Mouse (Mus musculus) spleen, adult 2 months (tissue): Measurements from ENCODE around the gene Col8a1. TPM values are rescaled to one million over a fixed set of nuclear protein-coding genes. Genes with fewer than 3 reads are reported as not detected.
A peak's percentile ranks its signal among the peaks of the same experiment; 100 is the strongest.

ENCODE experiments used
- DNase-seq, 2 experiments: peaks; one replicate each; pipeline versions ENCODE4 v3.0.0 to v3.0.0-alpha.2; 2012 to 2021; ENCODE audit warnings: low spot score in 2 of 2, low read depth in 1 of 2
- H3K27ac ChIP-seq: fragments of 200-500 bp; 2 replicates; pipeline ENCODE4 v1.5.1; 2012; ENCODE audit warnings: low read length, inconsistent platforms; ENCODE audit not compliant: insufficient read depth
- H3K27me3 ChIP-seq: fragments of 200-500 bp; 2 replicates; pipeline ENCODE4 v1.6.1; 2012; ENCODE audit warnings: mild to moderate bottlenecking, moderate library complexity, low read length, inconsistent platforms; ENCODE audit not compliant: control insufficient read depth, insufficient read depth
- H3K36me3 ChIP-seq: fragments of 200-500 bp; 2 replicates; pipeline ENCODE4 v1.6.1; 2012; ENCODE audit warnings: mild to moderate bottlenecking, low read length, inconsistent platforms; ENCODE audit not compliant: control insufficient read depth, insufficient read depth
- H3K4me1 ChIP-seq: fragments of 200-500 bp; 2 replicates; pipeline ENCODE4 v1.6.1; 2011; ENCODE audit warnings: inconsistent platforms; ENCODE audit not compliant: control insufficient read depth, insufficient read depth, insufficient read length
- H3K4me3 ChIP-seq: fragments of 200-500 bp; 2 replicates; pipeline ENCODE4 v1.5.1; 2011; ENCODE audit warnings: mild to moderate bottlenecking, inconsistent platforms; ENCODE audit not compliant: insufficient read depth, insufficient read length; ENCODE audit errors: extremely low read depth
- CTCF ChIP-seq: fragments of 200-500 bp; IDR thresholded peaks from 2 replicates; pipeline ENCODE4 v1.5.1; 2011; ENCODE audit warnings: mild to moderate bottlenecking, inconsistent platforms; ENCODE audit not compliant: insufficient read depth, insufficient read length, insufficient replicate concordance; ENCODE audit errors: extremely low read depth
- POLR2A ChIP-seq: fragments of 200-500 bp; IDR thresholded peaks from 2 replicates; pipeline ENCODE4 v1.6.1; 2011; ENCODE audit warnings: low read depth, low read length, inconsistent platforms
- WGBS: fragments of 180-500 bp; shearing (Covaris S2); methylation state at CpG from one replicate; pipeline ENCODE4 v1.1.7; 2018; 5-methylcytosine and 5-hydroxymethylcytosine counted together
- polyA plus RNA-seq: library from polyadenylated mRNA; depleted of rRNA; stranded (reverse); fragments of >200 nt; gene quantifications from 2 replicates; pipeline ENCODE4 v1.2.3, GENCODE M21; 2012; rRNA removed

Gene Col8a1
- polyA plus RNA-seq, 1 experiment = 0.20 TPM

- WGBS = 44% methylated on average over 7 of the region's 7 CpGs
- peak in 1 of 2 experiments; percentile 5 for DNase-seq
- H3K4me3 ChIP-seq = no peak overlapping the region
These were observed 160.9 kb downstream of the Col8a1 start for GRCm38 (mm10) chr16:57593422-57594157.

GRCm38 (mm10) chr16:57585201-57585600, 169.3 kb downstream of the Col8a1 start:
- 15% methylated on average over 3 of the region's 3 CpGs for WGBS
- Histone ChIP-seq H3K4me1 (no peaks in the 10 kb centered on the region), H3K36me3 (no peaks in the 10 kb centered on the region), H3K27me3 (no peaks in the 10 kb centered on the region), H3K4me3 (no peak overlapping the region), H3K27ac (no peak overlapping the region)
- TF ChIP-seq POLR2A = no peak
- TF ChIP-seq CTCF = no peak
- no peak for DNase-seq

More at GRCm38 (mm10) chr16:57593422-57594157, 160.9 kb downstream of the Col8a1 start:
- TF ChIP-seq CTCF (0 out of 2 replicates have a peak, but pooled peaks have one; percentile 22), POLR2A (no peak)
- Histone ChIP-seq H3K27me3 (no peaks in the 10 kb centered on the region), H3K4me1 (no peaks in the 10 kb centered on the region), H3K36me3 (no peaks in the 10 kb centered on the region), H3K27ac (no peak overlapping the region)

GRCm38 (mm10) chr16:57582008-57582407, 172.5 kb downstream of the Col8a1 start:
- Histone ChIP-seq H3K4me1 (no peaks in the 10 kb centered on the region), H3K27ac (no peak overlapping the region), H3K27me3 (no peaks in the 10 kb centered on the region), H3K36me3 (peaks cover 1% of the 10 kb centered on the region; the same call in 1 of the 2 replicates), H3K4me3 (no peak overlapping the region)
- TF ChIP-seq POLR2A (no peak), CTCF (no peak)
- no peak for DNase-seq
- WGBS = 43% methylated on average over 2 of the region's 2 CpGs

- 52% methylated on average over 7 of the region's 7 CpGs for WGBS
- no peak for DNase-seq
- H3K36me3 ChIP-seq = peaks cover 1% of the 10 kb centered on the region; the same call in 1 of the 2 replicates
- peak overlapping the region; percentile 4; the same call in 1 of the 2 replicates for H3K27ac ChIP-seq
- no peaks in the 10 kb centered on the region for H3K27me3 ChIP-seq
- no peaks in the 10 kb centered on the region for H3K4me1 ChIP-seq
- TF ChIP-seq CTCF (no peak), POLR2A (no peak)
- no peak overlapping the region for H3K4me3 ChIP-seq
These were observed 174.5 kb downstream of the Col8a1 start for GRCm38 (mm10) chr16:57580041-57580440.

GRCm38 (mm10) chr16:57577519-57577918, 177.0 kb downstream of the Col8a1 start:
- Histone ChIP-seq H3K4me1 (no peaks in the 10 kb centered on the region), H3K36me3 (peaks cover 9% of the 10 kb centered on the region; the same call in 1 of the 2 replicates), H3K27me3 (no peaks in the 10 kb centered on the region), H3K27ac (no peak overlapping the region), H3K4me3 (no peak overlapping the region)
- peak in 1 of 2 experiments; percentile 11 for DNase-seq
- 95% methylated on average over 1 of the region's 1 CpGs for WGBS
- TF ChIP-seq POLR2A (no peak), CTCF (no peak)

- no peak for DNase-seq
- Histone ChIP-seq H3K36me3 (peaks cover 22% of the 10 kb centered on the region), H3K27me3 (no peaks in the 10 kb centered on the region), H3K27ac (no peak overlapping the region), H3K4me3 (no peak overlapping the region; the same call in 1 of the 2 replicates), H3K4me1 (0 out of 2 replicates have a peak, but pooled peaks cover 2% of the 10 kb centered on the region)
- TF ChIP-seq CTCF (no peak), POLR2A (no peak)
- 93% methylated on average over 1 of the region's 1 CpGs for whole genome bisulfite sequencing
These were observed 178.7 kb downstream of the Col8a1 start for GRCm38 (mm10) chr16:57575764-57576388.

Other genes with a start within 250 kb of the Col8a1 start
- 3.0 and 3.4 TPM in 2 replicates for gene Cmss1, start 147.9 kb downstream of the Col8a1 start, polyA plus RNA-seq